Mouse (Mus musculus) left cerebral cortex, postnatal 10 days (tissue): ENCODE measurements around the gene Cntnap4. TPM values are rescaled to one million over a fixed set of nuclear protein-coding genes. Genes with fewer than 3 reads are reported as not detected.

Experiments
- DNase-seq, 2 experiments: peaks; one replicate each; pipeline ENCODE4 v3.0.0; 2021 to 2022; ENCODE audit warnings: low spot score in 2 of 2, mixed read lengths in 1 of 2; ENCODE audit errors: extremely low spot score in 1 of 2
- intact Hi-C: fragments of 180-260 bp; cut with DNase I; formaldehyde crosslinking; loops from one replicate; pipeline ENCODE4 v1.15.1; 2025
- total RNA-seq, 2 experiments: library from RNA; stranded (reverse); gene quantifications; 2 replicates each; pipeline ENCODE4 v1.2.3; 2021

Gene Cntnap4
- total RNA-seq, result 10 to 100 TPM; 26.7 to 27.6 TPM

DNA sequence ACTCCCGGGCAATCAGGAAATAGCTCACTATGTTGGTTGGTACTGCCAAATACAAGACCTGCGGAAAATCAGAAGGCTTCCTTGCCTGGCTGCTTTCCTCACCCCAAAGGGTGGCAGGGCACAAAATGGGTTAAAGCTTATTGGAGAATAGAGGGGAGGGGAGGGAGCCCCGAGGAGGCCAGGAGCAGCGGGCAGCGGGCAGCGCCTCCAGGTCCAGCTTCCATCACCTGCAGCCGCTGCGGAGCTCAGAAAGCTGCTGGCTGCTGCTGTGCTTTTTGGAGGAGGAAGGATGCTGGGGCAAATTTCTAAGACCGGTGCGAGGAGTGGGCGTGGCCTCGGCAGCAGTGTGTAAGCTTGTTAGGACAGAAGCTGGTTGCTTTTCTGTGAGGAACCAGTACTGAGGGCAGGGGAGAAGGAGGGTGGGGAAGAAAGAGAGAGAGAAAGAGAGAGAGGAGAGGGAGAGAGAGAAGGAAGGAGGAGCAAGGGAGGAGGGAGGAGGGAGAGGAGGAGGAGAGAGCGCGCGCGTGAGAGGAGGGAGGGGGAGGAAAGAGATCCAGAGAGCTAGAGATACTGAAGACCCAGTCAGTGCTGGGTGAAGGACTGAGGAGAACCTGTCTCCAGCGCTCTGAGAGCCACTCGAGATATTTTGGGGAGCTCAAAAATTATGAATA is at the start of gene Cntnap4:
Gene Cntnap4, plus strand, starts transcription at position 573 of the 671 bp plus-strand sequence.
- intact Hi-C loops, result loop anchor here (2.0 to 10.0 kb wide), 4 partner anchors 335 to 1015 kb away; no protein-coding TSS in a partner anchor

DNA sequence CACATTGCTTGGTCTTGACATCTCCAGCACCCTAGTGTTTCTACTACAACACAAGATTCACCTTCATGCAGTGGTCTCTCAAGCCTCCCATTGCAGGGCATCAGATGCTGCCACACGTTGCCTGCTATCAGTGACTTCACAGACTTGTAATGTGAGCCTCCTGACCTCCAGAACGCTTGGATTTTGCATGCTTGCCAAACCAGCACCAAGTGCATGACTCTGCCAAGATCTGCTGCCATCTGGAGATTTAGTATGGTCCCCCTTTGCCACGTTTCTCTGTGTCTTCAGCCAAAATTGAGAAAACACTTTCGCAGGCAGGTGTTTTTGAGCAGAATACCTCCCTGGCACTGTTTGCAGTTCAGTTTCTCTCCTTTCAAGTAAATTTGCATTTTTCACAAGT is 12.5 kb upstream of the Cntnap4 start:
- intact Hi-C loops, result no loop called here
- no peak for DNase-seq

More for the DNA sequence above, at the start of gene Cntnap4:
- DNase-seq, result peak; percentile 54 to 63

DNA sequence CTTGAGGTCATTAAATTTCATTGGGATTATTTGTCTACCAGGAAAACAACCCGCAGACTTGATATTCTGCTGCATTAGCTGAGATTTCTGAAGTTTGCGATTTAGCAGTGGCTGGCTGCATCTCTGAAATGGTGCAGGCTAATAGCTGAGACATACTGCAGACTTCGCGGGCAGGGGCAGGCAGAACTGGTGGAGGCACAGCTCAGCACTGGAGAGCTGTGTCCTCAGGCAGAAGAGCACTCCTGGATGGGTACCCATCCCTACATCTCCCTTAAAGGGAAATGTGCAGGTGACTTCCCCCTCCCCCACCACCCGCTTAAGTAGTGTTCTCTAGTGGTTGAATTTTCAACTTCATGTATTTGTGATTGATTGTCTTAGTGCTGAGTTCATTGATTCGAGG is 698 bp downstream of the Cntnap4 start:
- peak in 1 of 2 experiments; percentile 22 for DNase-seq
- intact Hi-C loops, result loop anchor here (2.0 to 10.0 kb wide), 3 partner anchors 334 to 1014 kb away; no protein-coding TSS in a partner anchor

DNA sequence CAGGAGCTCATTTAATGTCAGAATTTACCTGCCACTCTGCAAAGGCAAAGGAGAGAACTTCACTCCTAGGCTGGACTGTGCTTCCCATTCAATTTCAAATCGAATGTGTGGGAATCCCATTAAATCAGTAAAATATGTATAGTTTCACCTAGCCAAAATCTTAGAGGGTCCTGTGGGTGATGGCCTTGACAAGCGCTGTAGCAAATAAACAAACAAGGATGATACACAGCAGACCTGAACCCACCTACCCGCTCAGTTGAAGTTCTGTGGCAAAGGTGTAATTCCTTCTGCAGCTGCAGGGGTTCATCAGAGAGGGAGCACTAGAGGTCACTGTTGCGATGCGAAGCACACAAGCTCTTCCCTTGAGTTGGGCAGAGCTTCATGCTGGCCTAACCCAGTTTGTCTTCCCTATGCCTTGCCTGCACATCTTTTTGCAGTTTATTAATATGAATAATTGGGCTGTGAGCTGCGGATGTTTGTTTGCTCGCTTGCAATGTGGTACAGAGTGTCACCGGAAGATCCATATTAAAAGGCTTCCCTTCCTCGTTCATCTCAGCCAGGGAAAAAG is 1.6 kb downstream of the Cntnap4 start:
- intact Hi-C loops, result loop anchor here (2.0 to 10.0 kb wide), 3 partner anchors 333 to 1013 kb away; no protein-coding TSS in a partner anchor
- peak; percentile 57 for DNase-seq

DNA sequence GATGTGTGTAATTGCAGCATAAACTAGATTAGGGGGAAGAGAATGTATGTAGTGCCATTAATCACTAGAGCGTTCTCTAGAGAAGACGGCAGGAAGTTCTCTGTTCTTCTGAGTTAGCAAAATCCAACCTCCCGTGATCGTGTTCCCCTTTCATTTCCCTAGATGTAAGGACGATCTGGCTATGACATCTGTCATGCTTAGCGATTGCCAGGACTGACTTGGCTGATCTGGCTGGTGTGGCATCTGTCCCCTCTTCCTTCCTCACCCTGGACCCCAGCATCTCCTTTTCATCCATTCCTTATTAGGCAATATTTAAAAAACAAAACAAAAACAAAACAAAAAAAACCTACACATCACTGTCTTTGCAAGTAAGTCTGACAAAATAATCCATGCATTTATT is 11.6 kb downstream of the Cntnap4 start:
- DNase-seq, result no peak
- intact Hi-C loops, result no loop called here

DNA sequence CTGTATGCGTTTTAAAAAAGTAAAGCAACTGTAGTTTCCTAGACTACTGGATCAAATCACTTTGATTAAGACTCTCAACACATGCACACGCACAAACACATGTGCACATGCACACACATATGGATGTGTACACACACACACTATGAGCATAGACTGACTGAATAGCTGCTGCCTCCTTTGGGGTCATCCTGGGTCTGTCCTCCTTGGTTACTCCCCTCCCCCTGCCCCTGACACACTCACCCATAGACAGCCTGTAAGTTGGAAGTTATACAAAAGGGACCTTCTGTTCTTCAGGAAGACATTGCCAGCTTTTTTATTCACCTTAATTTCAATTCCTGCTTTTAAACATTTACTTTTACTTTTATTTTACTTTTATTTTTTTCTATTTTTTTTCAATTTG is 13.6 kb downstream of the Cntnap4 start:
- DNase-seq, result no peak

DNA sequence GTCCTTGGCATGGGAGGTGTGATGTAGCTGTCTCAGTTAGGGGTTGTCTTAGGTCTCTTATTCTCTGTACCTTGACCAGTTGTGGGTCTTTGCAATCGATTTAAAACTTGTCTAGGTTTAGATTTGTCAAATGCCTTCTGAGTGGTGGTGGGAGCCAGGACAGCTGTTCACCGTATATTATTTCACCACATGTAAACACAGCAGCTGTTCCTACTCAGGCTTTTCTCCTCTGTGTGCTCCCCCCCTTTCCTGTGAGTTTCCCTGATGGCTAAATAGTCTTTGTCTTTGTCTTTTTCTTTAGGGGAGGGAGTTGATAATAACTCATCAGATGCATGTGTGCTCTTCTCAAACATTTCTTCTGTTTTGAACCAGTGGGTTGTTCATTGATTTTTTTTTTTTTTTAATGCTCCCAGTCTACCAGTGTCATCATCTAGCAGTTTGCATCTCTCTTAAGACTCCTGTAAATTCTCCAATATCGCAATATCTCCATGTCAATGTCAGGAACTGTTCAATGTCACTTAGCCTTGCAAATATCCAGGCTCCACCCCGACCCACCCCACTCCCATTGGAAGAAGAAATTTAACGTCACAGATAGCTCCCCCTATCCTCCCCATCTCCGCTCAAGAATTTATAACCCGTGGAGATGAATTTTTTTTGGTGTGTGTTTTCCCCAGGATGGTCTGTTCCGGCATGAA is 18.7 kb downstream of the Cntnap4 start:
- no peak for DNase-seq
- intact Hi-C loops, result no loop called here

More for the DNA sequence above, 13.6 kb downstream of the Cntnap4 start:
- intact Hi-C loops, result no loop called here

DNA sequence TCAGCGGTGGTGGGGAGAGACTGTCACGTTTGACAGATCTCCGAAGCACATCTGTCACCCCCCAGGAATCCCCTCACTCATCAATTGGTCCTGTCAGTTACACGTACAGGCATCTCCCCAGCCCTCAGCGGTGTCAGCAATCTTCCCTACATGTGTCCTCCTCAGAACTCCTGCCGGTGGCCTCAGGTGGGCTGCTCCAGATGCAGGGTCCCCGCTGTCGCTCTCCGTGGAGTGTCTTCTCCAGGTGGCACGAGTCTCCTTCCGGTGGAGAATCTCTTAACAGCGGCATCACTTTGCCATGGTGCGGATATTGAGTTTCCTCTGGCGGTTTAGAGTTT is 19.2 kb downstream of the Cntnap4 start:
- DNase-seq, result no peak
- intact Hi-C loops, result no loop called here

DNA sequence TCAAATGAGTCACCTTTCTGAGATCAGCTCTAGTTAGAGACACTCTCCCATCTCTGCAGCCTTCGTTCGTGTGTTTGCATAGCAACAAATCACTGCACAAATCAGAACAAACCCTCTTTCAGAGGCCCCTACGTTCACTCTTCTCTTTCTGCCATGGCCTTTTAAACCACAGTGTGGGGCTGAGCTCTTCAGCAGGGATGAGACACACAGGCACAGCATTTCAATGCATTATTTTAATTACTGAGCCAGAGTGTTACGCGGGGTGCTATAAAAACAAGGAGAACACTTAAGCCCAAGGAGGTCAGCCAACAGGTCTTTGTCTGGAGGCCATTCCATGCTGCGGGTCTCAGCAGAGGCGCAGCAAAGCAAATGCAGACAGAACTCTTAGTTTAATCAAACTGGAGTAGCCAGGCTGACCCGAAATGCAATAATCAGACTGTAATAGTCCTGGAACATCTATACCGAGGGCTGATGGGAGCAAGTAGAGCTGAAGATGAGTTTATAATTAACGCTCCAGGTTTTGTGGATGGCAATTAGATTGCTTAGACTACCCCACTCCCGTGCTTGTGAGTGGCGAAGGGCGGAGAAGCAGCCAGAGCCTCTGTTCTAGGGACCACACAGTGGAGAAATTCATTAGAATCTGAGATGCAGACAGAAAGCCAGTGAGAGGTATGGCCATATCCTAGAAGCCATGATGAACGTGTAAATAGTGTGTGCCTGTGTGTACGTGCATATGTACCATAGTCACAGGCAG is 26.4 kb downstream of the Cntnap4 start:
- intact Hi-C loops, result no loop called here
- DNase-seq, result no peak

DNA sequence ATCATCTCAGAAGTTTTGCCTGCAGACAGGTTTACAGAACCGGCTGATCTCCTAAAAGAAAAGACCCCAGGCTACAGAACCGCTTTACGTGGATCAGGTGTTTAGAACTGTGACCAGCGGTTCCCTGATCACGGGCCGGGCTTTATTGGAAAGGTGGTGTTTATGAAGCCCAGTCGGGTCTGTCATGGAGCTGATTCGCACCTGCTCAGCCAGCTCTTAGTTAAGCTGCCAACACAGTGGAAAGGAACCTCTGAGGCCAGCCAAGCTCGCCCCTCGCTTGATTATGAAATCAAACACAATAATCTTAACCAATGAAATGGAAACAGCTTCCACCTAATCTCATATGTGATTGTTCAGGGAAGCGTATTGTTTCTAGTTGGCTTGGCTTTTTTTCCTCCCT is 30.1 kb downstream of the Cntnap4 start:
- DNase-seq, result no peak
- intact Hi-C loops, result no loop called here

DNA sequence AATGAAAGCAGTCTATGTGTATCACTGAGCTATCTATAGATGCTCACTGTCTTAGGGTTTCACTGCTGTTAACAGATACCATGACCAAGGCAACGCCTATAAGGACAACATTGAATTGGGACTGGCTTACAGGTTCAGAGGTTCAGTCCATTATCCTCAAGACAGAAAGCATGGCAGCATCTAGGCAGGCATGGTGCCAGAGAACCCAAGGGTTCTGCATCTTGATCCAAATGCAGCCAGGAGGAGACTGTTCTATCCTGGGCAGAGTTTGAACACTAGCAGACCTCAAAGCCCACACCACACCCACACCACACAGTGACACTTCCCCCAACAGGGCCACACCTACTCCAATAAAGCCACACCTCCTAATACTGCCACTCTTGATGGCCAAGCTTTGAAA is 31.3 kb downstream of the Cntnap4 start:
- intact Hi-C loops, result no loop called here
- DNase-seq, result no peak

DNA sequence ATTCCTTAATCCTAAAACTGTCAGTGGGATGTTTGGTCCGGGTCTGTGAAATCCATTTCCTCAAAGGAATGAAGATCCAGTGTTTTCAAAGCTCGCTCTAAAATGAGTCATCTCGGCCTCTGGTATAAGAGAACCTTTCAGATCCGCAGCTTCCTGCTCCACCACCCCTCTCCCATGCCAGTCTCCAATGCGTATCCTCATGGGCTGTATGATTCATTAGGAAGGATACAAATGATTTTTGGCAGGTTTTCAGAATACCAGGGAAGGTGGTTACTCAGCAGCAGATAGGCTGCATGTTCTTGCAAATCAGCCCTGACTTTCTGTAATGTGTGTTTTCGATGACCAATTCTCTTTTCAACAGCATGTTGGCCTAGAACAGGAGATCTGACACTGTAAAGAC is 40.3 kb downstream of the Cntnap4 start:
- DNase-seq, result no peak
- intact Hi-C loops, result no loop called here

DNA sequence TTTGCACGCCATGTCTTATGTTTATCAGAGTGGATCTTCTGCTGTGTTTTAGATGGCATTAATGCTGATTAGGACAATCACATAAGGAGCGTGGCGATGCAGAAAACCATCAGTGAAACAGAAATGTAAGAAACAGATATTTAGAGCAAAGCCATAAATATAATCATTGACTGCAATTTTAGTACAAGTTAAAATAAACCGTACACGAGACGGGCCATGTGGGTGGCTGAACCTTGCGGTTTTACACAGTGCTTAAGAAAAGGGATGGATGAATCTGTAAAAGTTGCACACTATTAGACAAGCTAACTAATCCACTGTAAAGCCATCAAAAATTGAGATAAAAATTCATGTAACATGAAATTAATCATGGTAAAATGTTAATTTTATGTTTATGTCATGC is 58.9 kb downstream of the Cntnap4 start:
- no peak for DNase-seq
- intact Hi-C loops, result no loop called here

DNA sequence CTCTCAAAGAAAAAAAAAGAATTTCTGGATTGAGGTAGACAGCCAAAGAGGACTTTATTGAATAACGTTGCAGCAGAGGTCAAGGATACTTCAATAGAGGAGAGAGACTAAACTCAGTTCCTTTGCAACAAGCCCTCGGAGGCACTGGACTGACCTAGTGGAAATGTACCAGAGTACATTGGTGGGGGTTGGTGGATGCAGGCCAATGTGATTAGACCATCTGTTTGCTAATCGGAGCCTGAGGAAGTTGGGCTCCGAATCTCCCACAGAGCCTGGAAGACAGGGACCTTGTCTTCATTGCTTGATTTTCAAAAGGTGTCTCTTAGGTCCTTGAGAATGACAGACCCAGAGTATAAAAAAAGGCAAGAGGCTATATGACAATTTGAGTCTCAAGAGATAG is 82.8 kb downstream of the Cntnap4 start:
- DNase-seq, result no peak
- intact Hi-C loops, result no loop called here

DNA sequence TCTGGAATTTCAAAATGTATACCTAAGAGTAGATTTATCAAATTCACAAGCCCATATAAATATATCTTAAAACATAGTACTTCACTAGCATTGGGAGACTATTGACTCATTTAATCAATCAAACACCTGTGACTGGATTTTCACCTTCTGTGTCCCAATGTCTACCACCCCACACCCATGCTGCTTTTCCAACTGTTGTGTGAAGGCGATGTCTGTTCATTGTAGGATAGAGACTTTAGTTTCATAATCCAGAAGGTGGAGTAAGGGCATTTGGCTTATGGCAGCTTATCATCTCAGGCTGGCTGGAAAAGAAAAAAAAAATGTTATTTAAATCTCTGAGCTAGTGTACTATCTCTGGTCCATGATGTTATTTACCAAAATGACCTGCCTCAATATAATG is 83.4 kb downstream of the Cntnap4 start:
- intact Hi-C loops, result no loop called here
- DNase-seq, result no peak

DNA sequence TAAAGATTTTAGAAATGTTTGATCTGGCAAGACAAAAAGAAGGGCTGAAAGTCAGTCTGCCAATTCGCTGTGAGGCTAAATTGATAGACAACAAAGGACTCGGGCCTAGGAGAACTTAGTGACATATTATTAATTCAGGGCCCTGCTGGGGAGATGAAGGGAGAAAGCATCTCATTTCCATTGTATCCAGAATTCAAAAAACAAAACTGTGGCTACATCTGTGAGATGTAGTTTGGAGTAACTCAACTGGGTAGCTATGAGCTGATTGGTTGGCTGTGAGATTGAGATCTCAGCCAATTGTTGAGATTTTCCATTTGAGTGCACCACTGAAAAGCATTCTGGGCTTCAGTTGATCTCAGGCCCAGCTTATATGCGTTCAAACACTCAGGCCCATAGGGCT is 84.2 kb downstream of the Cntnap4 start:
- no peak for DNase-seq
- intact Hi-C loops, result no loop called here

DNA sequence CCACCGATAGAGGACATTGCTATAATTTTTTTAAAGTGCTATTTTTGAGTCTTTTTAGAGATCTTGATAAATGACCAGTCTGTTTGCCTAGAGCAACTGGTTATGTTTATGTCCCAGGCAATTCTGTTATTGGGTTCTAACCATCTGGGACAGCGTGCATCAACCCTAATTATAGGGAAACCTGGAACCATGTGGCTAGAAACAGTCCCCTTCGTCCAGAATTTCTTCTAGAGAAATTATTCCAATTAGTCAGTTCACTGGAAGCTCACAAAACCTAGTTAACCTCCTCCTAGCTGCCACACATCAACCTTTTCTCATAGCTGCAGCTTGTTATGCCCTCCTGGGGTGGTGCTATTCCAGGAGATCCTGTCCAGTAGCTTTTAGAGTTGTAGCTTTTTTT is 94.2 kb downstream of the Cntnap4 start:
- DNase-seq, result no peak
- intact Hi-C loops, result no loop called here

DNA sequence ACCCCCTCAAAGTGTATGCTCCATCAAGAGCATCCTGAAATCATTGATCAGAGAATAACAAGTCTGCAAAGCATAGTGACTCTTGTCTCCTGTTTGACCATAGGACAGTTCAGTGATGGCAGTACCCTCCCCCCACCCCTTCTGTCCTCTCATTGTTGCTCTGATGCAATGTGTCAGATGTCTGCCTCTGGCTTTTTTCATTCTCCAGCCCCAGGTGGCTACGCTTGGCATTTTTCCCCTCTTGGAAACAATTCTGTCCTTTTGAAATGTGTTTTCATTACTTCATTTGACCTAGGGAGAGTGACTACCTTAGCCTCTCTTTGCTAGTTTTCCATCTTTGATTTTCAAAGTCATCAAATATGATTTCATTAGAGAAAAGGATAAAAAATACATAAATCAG is 104.8 kb downstream of the Cntnap4 start:
- intact Hi-C loops, result no loop called here
- no peak for DNase-seq

DNA sequence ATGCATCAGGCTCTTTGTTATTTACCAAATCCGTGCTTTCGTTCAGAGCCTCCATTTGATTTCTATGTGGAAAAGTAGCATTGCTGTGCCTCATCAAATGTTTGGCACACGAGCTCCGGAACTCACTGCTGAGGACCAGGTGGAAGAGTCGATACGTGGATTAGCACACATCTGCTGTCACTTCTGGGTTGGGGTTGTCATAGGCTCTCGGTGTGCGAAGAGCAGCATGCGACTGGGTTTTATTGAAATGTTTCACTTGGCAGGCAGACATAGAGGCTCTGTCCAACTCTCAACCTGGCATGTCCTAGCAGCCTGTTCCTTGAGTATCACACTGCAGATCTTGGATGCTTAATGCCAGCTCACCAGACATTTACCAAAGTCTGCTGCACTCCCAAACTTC is 111.9 kb downstream of the Cntnap4 start:
- DNase-seq, result no peak
- intact Hi-C loops, result no loop called here

DNA sequence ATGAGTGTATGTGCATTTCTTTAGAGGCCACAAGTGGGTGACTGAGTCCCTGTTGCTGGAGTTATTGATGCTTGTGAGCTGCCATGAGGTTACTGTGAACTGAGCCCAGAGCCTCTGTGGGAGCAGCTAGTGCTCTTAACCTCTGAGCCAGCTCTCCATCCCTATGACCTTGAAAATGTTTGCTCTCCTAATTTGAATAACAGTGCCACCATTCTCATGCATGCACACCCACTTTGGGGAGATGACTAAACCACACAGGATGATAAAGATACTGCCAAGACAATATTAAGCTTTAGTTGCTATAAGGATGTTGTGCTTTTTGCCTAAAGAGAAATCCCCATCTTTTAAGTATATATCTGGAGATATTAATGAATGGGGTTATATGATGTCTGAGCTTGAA is 125.9 kb downstream of the Cntnap4 start:
- no peak for DNase-seq
- intact Hi-C loops, result no loop called here
